Mouse (Mus musculus) layer of hippocampus, adult 6 months (tissue): ENCODE data around the gene Apol9a. TPM values are rescaled to one million over a fixed set of nuclear protein-coding genes. Genes with fewer than 3 reads are reported as not detected.

Source experiments
- long read RNA-seq, 2 experiments: library from polyadenylated mRNA; unstranded; transcript quantifications; one replicate each; pipeline ENCODE4 v2.0.0; 2019 to 2020
- polyA plus RNA-seq: library from polyadenylated mRNA; unstranded; fragments of <200 nt; fragmentation: Nextera tagmentation; gene quantifications from 2 replicates; pipeline ENCODE4 v1.2.3, GENCODE M21; 2021

Apol9a gene
- polyA plus RNA-seq, result 0.11 and 0.43 TPM in 2 replicates
- long read RNA-seq, experiment 1, result 0 reads
- long read RNA-seq, experiment 2, partial matches to known transcripts, result 0 of 3 reads
- long read RNA-seq, experiment 2, other reads (novel, unspliced or antisense), result 0 of 3 reads

DNA sequence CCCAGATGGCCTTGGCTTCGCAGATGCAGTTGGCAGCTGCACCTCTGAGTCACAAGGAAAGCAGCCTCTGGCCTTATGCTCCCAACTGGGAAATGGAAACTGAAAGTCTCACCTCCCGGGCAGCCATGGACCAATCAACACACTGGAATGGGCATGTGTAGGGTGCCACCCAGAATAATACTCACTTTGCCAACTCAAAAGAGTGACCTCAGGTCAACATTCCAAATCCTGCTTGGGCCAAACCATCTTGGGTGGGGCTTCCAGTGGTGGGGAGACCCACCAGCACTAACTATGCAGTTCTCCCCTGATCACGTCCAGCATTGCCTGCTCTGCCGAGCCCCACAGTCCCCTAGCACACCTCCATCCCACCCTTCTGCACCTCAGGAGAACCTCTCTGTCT is at the start of gene Apol9a:
TSS of gene Apol9a (minus strand) at position 101 of the 400 bp plus-strand sequence.

DNA sequence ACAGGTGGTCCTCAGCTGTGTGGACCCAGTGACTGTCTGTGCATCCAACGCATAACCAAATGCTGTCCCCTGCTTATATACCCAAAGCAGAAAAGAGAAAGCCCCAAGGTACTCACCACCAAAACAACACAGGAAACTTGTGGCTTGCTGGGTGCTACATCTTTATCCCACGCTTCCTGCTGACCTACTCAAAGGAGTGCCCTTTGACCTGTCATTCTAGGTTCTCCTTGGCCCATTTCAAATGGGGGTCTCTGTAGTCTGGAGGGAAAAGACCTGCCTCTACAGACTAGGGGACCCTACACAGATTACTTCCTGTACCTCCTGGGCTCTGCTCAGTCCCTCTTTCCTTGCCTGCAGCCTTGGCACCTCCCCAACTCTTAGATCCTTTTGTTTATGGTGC is 36.5 kb upstream of the Apol9a start, which contains the start of gene Apol7b:
TSS of gene Apol7b (minus strand) at position 101 of the 400 bp plus-strand sequence.

DNA sequence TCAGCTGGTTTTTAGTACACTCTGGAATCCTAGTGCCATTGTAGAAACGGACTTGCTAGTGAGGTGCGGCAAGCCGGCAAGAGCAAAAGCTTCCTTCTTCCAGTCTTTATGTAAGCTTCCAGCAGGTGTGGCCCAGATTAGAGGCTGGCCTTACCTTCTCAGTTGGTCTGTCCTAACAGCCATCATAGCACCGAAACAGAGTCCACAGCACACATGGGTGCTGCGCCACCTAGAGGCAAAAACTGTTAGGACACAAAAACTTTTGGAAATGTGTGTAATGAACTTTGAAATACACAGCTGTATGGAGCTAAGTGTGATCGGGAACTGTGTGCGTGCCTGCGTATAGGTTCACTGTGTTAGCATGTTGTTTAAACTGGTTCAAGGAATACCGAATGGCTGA is 11.9 kb downstream of the Apol9a start, which contains the start of gene Apol7a:
TSS of gene Apol7a (minus strand) at position 84 of the 400 bp plus-strand sequence.

Other genes starting within 250 kb of the Apol9a start
- gene Rbfox2, start 104.1 kb downstream of the Apol9a start, polyA plus RNA-seq, result 25.6 and 27.4 TPM in 2 replicates
- gene Apol7a, start 12.0 kb downstream of the Apol9a start, polyA plus RNA-seq, result 0.20 TPM in 1 of 2 replicates, not detected in the other
- 0.06 TPM in 1 of 2 replicates, not detected in the other for gene Apol7b, start 36.4 kb upstream of the Apol9a start, polyA plus RNA-seq
- not detected in 2 replicates for gene Apol10a, start 65.9 kb upstream of the Apol9a start, polyA plus RNA-seq
- not detected in 2 replicates for gene Apol11a, start 97.1 kb upstream of the Apol9a start, polyA plus RNA-seq
- not detected in 2 replicates for gene Apol7c, start 122.2 kb upstream of the Apol9a start, polyA plus RNA-seq
- gene 1700025B11Rik, start 150.8 kb upstream of the Apol9a start, polyA plus RNA-seq, result not detected in 2 replicates
- 0.16 TPM in 1 of 2 replicates, not detected in the other for gene Apol10b, start 185.0 kb upstream of the Apol9a start, polyA plus RNA-seq
- gene Gm36245, start 188.1 kb upstream of the Apol9a start, polyA plus RNA-seq, result not detected in 2 replicates
- not detected in 2 replicates for gene Apol11b, start 232.2 kb upstream of the Apol9a start, polyA plus RNA-seq